Mouse (Mus musculus) adrenal gland, postnatal 36 days (tissue): ENCODE results near the gene Fam174a. TPM values are rescaled to one million over a fixed set of nuclear protein-coding genes. Genes with fewer than 3 reads are reported as not detected.

Experiments
- DNase-seq, 2 experiments: peaks; one replicate each; pipeline ENCODE4 v3.0.0; 2021; ENCODE audit warnings: mixed read lengths in 1 of 2
- long read RNA-seq, 2 experiments: library from polyadenylated mRNA; stranded (forward); transcript quantifications; one replicate each; pipeline ENCODE4 v2.0.0; 2021; ENCODE audit warnings: borderline sequencing depth in 2 of 2
- total RNA-seq, 2 experiments: library from RNA; stranded (reverse); gene quantifications; 2 replicates each; pipeline ENCODE4 v1.2.3; 2021

Fam174a gene
- total RNA-seq, result 10 to 100 TPM; 22.1 to 40.3 TPM
- long read RNA-seq, experiment 1, transcript Fam174a-201 (3 exons, 2,112 nt), result major isoform, 149 of 151 reads
- long read RNA-seq, experiment 1, partial matches to known transcripts, result 2 of 151 reads
- long read RNA-seq, experiment 1, other reads (novel, unspliced or antisense), result 0 of 151 reads
- long read RNA-seq, experiment 2, transcript Fam174a-201 (3 exons, 2,112 nt), result major isoform, 34 of 34 reads
- long read RNA-seq, experiment 2, partial matches to known transcripts, result 0 of 34 reads
- long read RNA-seq, experiment 2, other reads (novel, unspliced or antisense), result 0 of 34 reads

DNA sequence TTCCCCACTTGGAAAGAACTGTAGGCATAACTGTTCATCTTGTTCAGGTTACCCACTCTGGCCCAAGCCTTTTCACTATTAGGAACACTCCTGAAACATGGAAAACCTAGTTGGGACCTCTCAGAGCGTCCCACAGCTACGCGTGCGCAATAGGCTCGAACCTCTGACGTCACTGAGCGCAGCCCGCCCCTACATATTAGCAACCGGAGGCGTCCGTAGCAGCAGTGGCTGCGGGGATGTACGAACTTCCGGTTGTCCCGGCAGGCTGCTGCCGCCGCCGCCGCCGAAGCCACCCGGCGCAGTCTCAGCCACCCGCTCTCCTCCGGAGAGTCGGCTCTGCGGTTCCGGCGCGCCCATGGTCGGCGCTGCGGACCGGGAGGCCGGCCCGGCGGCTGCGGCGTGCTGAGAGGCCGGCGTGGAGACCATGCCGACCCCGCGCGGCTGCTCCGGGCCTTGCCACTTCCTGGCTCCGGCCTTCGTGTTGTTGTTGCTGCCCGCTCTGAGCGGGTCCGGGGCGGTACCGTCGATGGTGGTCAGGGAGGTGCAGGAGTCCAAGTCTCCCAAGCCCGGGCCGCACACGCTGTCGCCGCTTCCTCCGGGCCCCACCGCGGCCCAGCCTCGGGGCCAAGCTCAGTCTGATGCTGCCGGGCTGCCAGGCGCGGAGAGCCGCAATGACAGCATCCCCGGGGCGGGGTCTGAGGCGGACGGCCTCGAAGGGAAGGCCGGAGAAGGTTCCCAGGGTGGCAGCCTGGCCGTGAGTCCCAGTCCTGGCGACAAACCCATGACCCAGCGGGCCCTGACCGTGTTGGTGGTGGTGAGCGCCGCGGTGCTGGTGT lies at the start of gene Fam174a:
Gene Fam174a (plus strand): TSS at position 231 of the 836 bp plus-strand sequence.
- DNase-seq, result peak; percentile 95 to 96

DNA sequence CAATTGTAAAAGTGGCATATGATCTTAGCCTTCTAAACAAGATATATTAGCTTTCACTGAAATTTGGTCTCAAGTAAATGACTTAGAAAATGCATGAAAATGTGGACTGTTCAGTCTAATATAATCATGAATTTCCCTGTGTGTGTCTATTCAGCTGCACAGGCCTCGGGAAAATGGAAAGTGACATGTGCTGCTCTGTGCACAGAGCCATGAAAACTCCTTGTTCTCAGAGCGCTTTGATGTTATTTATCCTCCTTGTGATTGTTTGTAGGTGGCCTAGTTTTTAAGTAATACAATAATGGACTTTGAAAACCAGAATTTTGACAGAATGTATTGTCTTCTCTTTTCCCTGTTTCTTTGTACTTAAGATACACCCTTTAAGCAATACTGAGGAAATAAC lies 49.6 kb upstream of the Fam174a start:
- no peak for DNase-seq

DNA sequence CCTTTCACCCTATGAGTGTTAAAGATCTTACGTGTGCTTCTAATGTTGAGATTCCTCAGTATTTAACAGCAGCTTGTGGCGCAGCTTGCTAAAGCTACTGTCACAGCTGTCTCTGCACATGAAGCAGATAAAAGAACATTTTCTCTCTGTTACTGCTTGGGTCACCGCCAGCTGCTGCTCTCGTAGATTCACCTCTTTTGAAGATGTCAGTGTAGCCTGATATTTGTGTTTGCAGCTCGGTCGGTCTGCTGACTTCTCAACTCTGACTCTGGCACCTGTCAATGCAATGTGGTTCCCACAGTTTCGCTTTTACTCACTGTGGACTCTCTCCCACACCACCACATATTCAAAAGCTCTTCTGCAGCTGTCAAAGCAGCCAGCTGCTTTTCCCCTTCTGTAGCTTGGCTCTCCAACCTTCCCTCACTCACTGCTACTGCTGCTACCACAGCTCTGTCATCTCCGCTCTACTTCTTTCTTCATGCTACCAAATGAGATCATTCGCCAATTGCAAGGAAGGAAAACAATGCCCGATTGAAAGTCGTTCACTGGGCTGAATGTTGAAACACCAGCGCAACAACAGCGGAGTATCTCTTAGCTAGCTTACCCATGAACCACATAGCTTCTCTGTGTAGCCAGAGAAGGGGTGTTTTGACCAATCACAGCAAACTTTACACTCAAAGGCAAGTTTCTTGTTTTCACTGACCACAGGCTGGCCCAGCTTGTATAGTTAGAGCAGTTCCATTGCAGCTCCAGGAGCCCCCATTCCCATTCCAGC lies 45.3 kb upstream of the Fam174a start:
- DNase-seq, result peak in 1 of 2 experiments; percentile 12

DNA sequence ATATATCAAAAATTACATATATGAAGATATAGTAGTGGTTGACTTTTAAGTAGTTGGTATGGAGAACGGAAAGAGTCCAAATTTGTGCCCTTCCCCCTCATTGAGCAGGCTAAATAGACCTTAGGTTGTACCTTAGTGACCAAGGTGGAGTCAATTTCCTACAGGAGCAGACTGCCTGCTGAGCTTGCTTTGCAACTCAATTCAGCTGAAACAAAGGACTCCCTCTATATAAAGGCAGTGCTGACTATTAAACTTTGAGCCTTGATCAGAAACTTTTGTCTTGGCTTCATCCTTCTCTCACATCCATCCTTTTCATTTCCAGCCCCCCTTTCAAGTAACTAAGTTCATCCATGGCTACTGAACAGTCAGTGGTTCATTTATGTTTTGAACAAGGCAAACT lies 40.1 kb upstream of the Fam174a start:
- DNase-seq, result no peak

DNA sequence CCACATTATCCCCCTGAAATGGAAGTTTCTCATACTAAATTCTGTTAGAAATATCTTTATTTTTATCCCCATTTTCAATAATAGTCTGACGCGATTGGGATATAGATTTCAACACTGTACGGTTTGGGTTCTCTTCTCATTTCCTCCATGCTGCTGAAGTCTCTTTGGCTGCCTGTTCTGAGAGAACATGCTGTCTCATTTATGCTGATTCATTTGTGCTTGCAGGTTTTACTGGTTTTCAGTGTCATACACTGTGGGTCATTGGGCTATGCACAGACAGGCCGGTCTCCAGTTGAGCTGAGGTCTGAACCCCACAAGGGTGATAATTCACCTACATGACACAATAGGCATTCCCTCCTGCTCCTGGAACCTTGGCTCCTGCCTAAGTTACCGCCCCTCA lies 5.1 kb upstream of the Fam174a start:
- DNase-seq, result no peak

DNA sequence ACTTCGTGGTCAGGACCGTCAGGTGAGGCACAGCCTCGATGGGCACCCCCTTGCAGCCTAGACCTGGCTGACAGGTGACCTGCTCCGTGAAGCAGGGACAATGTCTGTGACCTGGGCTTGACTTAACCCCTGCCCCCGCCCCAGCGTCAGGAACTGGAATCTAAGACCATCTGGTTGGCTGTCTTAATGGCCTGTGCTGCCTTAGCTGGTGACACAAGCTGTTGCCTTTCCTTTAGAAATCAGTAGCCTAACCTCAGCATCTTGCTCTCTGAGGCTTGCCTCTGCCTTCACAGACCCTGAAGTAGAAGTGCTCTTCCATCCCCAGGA lies 769 bp downstream of the Fam174a start:
- DNase-seq, result no peak

DNA sequence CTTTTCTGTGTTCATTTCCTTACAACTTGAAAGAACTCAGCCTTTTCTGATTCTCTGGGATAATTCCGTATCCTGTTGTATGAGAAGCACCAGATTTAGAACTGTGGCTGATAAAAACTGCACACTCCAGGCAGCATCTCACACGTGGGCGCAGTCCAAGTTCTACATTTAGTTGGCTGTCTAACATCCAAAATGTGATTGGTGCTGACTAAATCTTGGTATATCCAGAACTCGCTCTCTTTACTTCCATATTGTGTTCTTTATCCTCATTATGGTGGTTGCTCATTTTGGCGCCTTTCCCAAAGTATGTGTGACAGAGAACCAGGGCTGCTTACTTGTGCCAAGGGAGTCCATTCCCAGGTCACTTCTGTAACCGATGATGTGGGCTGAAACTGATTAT lies 2.6 kb downstream of the Fam174a start:
- no peak for DNase-seq

DNA sequence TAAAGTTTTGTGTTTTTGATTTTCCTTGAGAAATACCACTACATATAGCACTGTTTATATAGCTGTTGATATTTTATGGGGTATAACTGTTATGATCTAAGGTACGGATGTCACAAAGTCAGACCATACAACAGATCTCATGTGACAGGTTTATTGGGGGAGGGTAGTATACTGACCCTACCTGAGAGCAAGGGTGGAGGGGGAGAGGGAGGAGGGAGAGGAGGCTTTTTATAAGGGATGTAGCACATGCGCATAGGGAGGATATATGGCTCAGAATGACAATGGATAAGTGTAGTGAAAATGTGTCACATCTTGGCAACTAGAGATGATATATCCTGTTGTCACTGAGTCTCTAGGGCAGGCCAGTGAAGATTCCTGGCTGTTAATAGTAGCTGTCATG lies 8.8 kb downstream of the Fam174a start:
- no peak for DNase-seq

DNA sequence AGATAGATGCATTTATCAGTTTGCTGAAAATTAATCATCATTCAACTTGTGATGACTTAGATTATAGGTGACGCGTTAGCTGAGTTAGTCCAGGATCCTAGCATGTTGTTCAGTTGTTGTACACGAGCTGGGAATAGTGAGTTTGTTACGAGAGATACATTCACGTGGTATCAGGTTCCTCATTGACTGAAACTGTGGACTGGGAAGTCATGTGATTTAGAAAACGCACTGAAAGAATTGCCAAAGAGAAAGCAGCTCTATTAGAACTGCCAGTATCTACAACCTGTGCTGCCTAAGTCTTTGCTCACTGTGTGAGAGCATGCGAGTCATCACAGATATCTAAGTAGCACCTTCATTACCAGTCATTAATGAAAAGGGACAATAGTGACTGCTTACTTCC lies 9.6 kb downstream of the Fam174a start:
- DNase-seq, result no peak

DNA sequence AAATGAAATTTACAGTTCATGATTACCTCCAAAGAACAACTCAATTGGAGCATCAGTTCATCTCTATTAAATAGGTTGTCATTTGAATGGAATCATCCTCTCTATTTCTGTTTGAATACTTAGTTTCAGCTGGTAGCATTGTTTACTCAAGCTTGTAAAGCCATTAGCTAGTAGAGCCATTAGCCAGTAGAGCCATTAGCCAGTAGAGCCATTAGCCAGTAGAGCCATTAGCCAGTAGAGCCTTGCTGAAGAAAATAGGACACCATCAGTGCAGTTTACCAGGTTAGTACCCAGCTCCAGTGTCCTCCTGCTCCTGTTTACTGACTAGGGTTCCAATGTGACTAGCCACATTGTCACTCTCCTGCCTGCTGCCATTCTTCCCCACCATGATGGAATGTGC lies 13.4 kb downstream of the Fam174a start:
- DNase-seq, result no peak

DNA sequence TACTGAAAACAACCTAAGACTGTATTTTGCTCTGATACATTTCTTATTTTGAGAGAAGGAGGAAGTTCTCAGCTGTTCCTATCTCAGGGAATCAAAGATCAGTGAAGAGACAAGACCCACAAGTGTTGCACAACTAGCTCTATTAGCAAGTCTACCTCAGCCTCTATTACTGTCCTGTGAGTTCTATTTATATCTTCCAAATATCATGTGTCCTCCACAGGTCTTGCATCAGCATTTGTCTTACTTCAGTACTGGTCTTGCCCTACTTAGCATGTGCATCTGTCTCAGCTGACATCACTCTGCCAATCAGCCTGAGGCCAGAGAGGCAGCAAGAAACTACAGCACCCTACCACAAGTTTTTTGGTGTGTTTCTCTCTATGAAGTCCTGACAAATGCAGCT lies 26.2 kb downstream of the Fam174a start:
- no peak for DNase-seq

DNA sequence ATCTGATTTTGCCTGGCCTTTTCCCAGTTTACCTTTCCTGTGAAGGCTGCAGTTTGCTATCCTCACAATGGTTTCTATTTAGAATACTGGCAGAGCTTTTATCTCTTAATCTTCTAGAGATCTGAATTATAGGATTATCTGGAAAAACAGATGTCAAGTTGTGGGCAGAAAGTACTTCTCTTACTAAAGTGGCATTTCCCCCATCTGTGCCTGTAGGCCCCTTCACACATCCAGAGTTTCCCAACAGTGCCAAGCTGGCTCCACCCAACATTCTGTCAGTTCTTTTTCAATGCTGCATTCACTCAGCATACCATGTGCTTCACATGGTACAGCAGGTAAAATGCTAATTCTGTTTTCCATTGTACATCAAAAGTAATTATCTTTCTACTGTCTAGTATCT lies 28.8 kb downstream of the Fam174a start:
- DNase-seq, result no peak

DNA sequence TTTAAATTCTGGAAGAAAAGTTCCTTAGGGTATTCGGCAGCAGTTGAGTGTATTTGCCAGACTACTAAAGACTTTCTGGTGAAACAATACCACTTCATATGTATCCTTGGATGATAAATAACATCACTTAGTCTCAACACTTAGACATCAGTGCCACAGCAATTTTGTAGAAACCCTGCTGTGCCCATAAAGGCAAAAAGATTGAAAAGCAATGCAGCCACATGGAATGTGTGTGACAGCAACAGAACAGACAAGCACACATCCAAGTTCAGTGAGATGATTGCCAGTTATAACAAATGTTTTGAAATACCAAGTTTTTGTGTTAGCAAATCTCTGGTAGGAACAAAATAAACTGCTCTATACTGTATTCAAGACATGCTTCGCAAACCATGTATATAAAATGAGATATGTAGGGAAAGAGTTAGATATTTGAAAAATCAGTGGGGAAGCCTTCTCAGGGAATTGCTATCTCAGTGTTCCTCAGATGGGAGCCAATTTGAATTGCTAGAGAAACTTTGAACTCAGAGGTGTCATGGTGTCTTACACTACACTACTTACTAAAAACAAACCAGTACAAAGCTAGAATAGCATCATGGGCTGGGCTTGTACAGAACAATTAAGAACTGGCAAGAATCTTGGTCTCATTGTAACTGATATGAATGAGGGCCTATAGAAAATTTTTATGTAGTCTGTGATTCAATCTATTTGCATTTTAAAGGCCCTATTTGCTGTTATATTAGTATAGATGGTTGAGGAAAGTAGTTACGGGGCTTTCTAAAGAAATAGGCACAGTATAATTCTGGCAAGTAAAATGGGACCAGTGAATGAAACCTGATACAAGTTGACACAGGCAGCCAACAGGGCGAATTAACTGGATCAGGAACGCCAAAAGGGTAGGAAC lies 30.4 kb downstream of the Fam174a start:
- DNase-seq, result no peak

DNA sequence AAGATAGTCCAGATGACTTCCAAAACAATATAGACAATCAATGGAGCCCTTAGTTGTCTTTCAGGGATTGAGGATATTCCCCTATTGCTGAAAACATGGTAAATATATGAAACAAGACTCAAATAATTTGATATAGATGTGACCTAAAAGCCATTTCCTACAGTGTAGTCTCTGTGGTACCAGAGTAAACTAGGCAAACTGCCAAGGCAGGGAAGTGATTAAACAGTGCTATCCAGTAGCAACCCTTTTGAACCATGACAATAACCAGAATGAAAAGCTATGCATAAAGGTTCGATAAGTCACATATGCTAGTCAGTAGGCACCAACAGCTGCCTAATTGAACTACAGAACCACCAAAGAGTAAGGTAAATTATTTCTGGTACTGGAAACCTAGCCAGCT lies 40.7 kb downstream of the Fam174a start:
- DNase-seq, result no peak

DNA sequence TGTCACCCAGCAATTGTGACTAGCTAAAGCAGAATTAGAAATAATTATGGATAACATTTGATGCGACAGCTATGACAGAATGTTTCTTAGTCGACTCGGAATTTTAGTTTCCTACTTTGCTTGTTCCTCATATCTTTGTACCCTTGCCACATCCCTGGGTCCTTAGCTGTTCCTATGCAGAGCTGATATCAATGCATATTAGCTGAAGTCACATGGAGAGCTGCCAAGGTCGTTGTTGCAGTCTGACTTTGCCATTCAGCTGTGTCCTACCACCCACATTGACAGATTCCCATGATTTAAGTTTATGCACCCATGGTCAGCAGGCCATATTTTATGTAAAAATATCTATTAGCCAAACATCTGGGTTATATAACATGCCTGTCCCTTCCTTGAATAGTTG lies 43.5 kb downstream of the Fam174a start:
- peak; percentile 75 to 79 for DNase-seq

DNA sequence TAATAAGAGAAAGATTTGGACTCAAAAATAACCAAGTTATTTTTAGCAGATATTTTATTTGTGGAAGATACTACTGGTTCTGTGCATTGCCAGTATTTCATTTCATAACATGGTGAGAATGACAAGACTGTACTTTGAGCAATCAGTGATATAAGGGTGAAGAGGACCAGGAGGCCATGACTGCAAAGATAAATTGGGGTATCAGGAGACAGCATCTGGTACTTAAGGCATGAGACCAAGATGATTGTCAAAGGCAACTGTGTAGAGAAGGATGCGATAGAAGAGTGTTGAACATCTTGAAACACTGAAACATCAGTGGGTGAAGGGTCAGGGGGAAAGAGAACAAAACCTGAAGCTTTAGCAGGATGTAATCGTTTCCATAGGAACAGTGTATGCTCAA lies 50.3 kb downstream of the Fam174a start:
- DNase-seq, result no peak

DNA sequence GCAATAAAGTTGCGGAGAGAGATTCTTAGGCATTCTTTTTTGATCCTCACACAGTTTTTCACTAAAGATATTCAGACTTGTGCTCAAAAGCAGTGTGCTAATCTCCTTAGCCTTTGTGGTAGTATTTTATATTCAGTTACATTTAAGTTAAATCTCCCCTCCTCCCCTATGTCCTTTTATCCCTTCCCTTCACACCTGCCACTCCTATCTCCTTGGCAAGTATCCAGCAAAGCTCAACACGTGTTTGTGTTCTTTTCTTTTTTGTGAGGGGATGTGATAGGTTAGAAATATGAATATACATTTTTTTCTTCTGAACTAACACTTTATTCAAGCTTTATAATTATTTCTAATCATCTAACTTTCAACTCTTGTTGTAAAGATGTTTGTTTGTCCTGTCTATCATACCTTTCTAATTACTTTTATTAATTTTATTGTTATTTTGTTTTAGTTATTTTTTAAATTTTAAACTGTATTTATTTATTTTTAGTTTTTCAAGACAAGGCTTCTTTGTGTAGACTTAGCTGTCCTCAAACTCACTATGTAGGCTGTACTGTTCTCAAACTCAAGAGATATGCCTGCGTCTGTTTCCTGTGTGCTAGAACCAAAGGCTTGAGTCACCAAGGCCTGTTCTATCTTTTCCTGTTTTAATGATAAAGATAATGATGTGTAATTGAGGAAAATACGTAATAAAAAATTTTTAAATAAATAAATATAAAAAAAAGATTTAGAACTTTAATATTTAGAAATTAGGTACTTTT lies 53.4 kb downstream of the Fam174a start:
- DNase-seq, result no peak

DNA sequence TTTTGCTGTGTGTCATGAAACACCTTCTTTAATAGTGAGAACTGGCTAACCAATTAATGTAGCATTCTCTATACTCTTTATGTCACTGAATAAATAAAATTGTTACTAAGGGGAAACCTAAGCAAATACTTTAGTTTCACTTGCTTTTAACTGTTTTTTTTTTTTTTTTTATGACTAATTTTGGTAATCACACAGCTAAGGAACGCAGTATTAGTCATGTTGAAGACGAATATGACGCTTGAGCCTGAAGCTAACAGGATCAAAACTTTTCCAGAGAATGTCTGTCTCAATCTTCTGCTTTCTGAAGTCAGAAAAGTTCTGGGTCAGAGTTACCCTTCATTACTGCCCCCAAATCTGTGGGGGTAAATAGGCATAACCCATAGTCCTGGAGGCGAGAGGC lies 54.3 kb downstream of the Fam174a start:
- no peak for DNase-seq

DNA sequence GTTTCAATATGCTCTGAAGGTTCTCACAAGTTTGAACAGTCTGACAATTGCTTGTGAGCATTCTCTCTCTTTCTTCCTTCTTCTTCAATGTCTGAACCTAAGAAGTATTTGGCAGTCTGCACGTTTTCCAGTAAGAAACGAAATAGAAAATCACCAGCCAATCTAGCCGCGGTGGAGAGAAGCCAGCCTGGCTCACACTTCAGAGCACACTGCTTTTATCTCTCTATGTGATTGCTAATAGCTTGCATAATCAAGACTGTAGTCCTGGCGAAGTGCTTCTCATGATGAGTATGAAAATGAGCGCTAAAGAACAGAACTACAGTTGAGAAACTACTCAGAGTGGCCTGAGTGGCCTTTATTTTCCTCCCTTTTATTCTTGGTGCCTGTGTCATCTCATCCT lies 62.0 kb downstream of the Fam174a start:
- no peak for DNase-seq

DNA sequence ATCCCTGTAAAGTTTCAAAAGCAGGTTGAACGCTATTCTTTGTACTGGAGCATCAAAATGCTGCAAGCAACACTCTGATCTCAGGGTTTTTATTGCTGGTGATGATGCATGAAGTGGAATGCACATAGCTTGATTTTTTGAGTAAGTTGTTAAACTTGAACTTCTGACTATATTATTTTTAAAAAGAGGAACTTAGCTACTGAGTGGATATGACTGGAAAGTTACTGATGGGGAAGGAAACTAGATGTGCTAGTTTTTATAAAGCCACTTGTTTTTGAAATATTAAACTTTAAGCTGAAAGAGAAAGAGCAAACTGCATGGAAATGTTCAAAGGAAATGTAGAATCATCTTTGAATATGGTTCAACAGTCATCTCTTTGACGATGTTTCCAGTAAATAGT lies 67.6 kb downstream of the Fam174a start:
- no peak for DNase-seq
